Mouse (Mus musculus) kidney, postnatal 0 days (tissue): ENCODE measurements at regions not wholly inside any gene's neighbourhood (a gene's known extent, or its start where the extent isn't known, plus 50 kb on each side); places are given as distances from the start of the nearest gene placed in this dataset.

ENCODE experiments used
- ATAC-seq: fragments of 200-750 bp; cut with Nextera tagmentation; replicated peaks from 2 replicates; pipeline ENCODE4 v1.8.0; 2017; ENCODE audit warnings: low read depth, moderate number of reproducible peaks, moderate TSS enrichment, moderate library complexity; ENCODE audit not compliant: low FRiP score
- DNase-seq: peaks from one replicate; pipeline ENCODE4 v3.0.0-alpha.2; 2016; ENCODE audit warnings: low spot score
- H3K27ac ChIP-seq: fragments of 300-500 bp; sonication (generic); 2 replicates; pipeline ENCODE4 v1.5.1; 2014; ENCODE audit warnings: mild to moderate bottlenecking
- H3K27me3 ChIP-seq: fragments of 300-500 bp; sonication (generic); 2 replicates; pipeline ENCODE4 v1.6.1; 2014; ENCODE audit warnings: low read length, mixed read lengths; ENCODE audit not compliant: insufficient read depth
- H3K36me3 ChIP-seq: fragments of 300-500 bp; sonication (generic); 2 replicates; pipeline ENCODE4 v1.6.1; 2014; ENCODE audit warnings: low read length, mixed read lengths; ENCODE audit not compliant: insufficient read depth
- H3K4me1 ChIP-seq: fragments of 300-500 bp; sonication (generic); replicated peaks from 2 replicates; pipeline ENCODE4 v1.6.1; 2014; ENCODE audit warnings: antibody characterized with exemption, low read length, mixed read lengths; ENCODE audit not compliant: insufficient read depth
- H3K4me2 ChIP-seq: fragments of 300-500 bp; sonication (generic); 2 replicates; pipeline ENCODE4 v1.6.1; 2014; ENCODE audit warnings: mild to moderate bottlenecking, low read length, moderate library complexity, mixed read lengths
- H3K4me3 ChIP-seq: fragments of 300-500 bp; sonication (generic); replicated peaks from 2 replicates; pipeline ENCODE4 v1.5.1; 2014; ENCODE audit warnings: low read depth, low read length
- H3K9ac ChIP-seq: fragments of 300-500 bp; sonication (generic); 2 replicates; pipeline ENCODE4 v1.6.1; 2014; ENCODE audit warnings: low read depth, low read length
- H3K9me3 ChIP-seq: fragments of 300-500 bp; sonication (generic); replicated peaks from 2 replicates; pipeline ENCODE4 v1.6.1; 2016; ENCODE audit warnings: low read length, inconsistent platforms, mixed read lengths
- CTCF ChIP-seq: IDR thresholded peaks from 2 replicates; pipeline ENCODE4 v1.5.1; 2016; ENCODE audit warnings: antibody characterized with exemption, low read depth, mild to moderate bottlenecking, moderate library complexity
- WGBS: fragments of 180-500 bp; shearing (Covaris S2); extraction: QIAGEN DNeasy Blood & Tissue Kit; methylation state at CpG from one replicate; pipeline ENCODE4 v1.1.7; 2014; 5-methylcytosine and 5-hydroxymethylcytosine counted together

DNA sequence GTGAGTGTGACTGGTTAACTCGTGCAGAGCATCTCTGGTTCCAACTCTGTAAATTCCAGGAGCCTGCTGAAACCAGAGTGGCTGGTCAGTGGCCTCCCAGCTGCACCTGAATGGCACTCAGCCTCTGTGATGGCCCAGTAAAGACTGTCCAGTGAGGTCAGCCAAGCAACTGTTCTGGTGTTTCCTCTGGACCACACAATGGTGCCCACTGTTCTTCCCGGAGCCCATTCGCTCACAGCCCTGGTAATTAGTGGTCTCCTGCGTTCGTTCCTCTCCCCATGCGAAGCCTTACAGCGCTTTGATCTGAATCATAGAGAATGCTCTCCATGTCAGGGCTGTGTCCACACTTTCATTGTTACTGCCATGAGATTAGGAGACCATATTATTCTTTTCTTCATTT lies 75.5 kb downstream of the Enkur start:
- no peak overlapping the region for H3K27ac ChIP-seq
- H3K4me3 ChIP-seq: no peak overlapping the region
- ATAC-seq (no peak), DNase-seq (no peak)
- no peak overlapping the region for H3K9ac ChIP-seq
- H3K27me3 ChIP-seq: no peaks in the 10 kb centered on the region
- H3K36me3 ChIP-seq: no peaks in the 10 kb centered on the region
- WGBS: 67% methylated on average over 7 of the region's 7 CpGs
- H3K4me2 ChIP-seq: no peak overlapping the region
- no peak for TF ChIP-seq CTCF
- H3K4me1 ChIP-seq: no peaks in the 10 kb centered on the region
- no peaks in the 10 kb centered on the region for H3K9me3 ChIP-seq

GRCm38 (mm10) chr2:21126531-21126930 lies 78.6 kb downstream of the Enkur start:
- no peak for DNase-seq
- whole genome bisulfite sequencing: 72% methylated on average over 1 of the region's 1 CpGs
- no peaks in the 10 kb centered on the region for H3K4me1 ChIP-seq

DNA sequence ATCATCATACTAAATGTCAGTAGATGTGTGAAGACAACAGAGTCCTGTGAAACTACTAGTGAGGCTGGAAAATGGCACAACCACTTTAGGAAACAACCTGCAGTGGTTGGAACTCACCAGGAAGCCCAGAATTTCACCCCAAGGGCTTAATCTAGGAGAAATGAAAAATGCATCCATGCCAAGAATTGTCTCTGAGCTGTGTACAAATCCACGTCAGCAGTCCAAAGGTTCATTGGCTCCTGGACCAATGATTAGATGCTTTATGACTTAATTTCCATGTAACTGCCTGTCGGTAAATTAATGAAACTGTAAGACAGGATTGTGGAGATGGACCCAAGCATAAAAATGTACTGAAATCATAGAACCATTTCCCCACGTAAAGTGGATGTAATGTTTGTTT lies 82.7 kb downstream of the Enkur start:
- WGBS: 72% methylated on average over 3 of the region's 3 CpGs
- ATAC-seq (no peak), DNase-seq (no peak)
- Histone ChIP-seq H3K36me3 (no peaks in the 10 kb centered on the region), H3K9ac (no peak overlapping the region), H3K27me3 (no peaks in the 10 kb centered on the region), H3K9me3 (no peaks in the 10 kb centered on the region), H3K4me1 (no peaks in the 10 kb centered on the region), H3K4me2 (no peak overlapping the region), H3K27ac (no peak overlapping the region), H3K4me3 (no peak overlapping the region)
- no peak for TF ChIP-seq CTCF

More at GRCm38 (mm10) chr2:21126531-21126930, 78.6 kb downstream of the Enkur start:
- no peak for ATAC-seq
- Histone ChIP-seq H3K27me3 (no peaks in the 10 kb centered on the region), H3K27ac (no peak overlapping the region), H3K9me3 (no peaks in the 10 kb centered on the region), H3K36me3 (no peaks in the 10 kb centered on the region), H3K4me2 (no peak overlapping the region), H3K9ac (no peak overlapping the region), H3K4me3 (no peak overlapping the region)
- TF ChIP-seq CTCF: no peak

- Histone ChIP-seq H3K27me3 (no peaks in the 10 kb centered on the region), H3K4me1 (no peaks in the 10 kb centered on the region), H3K9ac (no peak overlapping the region), H3K36me3 (no peaks in the 10 kb centered on the region), H3K4me3 (no peak overlapping the region), H3K27ac (no peak overlapping the region), H3K9me3 (no peaks in the 10 kb centered on the region), H3K4me2 (no peak overlapping the region)
- WGBS: 63% methylated on average over 1 of the region's 1 CpGs
- DNase-seq (no peak), ATAC-seq (no peak)
- no peak for TF ChIP-seq CTCF
Measured at GRCm38 (mm10) chr2:21121663-21122062, 83.5 kb downstream of the Enkur start.

DNA sequence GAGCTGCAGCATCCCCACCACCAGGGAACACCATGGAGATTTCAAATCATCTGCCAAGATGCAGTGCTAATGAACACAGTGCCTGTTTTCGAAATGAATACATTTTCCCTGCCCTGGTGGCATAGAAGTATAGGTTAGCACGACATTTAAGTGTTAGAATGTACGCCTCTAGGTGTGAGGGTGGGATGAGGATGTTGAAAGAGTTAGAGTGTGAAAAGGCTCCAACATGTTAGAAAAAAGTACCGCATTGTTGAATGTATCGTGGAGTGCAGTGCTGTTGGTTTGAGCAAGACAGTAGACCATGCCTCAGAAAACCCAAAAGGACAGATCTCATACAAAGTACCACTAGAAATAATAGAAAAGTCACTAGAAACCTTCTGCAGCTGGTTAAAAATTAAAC lies 88.3 kb downstream of the Enkur start:
- H3K27me3 ChIP-seq: no peaks in the 10 kb centered on the region
- no peak overlapping the region for H3K9ac ChIP-seq
- no peaks in the 10 kb centered on the region for H3K9me3 ChIP-seq
- no peaks in the 10 kb centered on the region for H3K36me3 ChIP-seq
- ATAC-seq: no peak
- no peaks in the 10 kb centered on the region for H3K4me1 ChIP-seq
- TF ChIP-seq CTCF: no peak
- no peak overlapping the region for H3K4me2 ChIP-seq
- no peak for DNase-seq
- H3K4me3 ChIP-seq: no peak overlapping the region
- 61% methylated on average over 5 of the region's 5 CpGs for WGBS
- no peak overlapping the region for H3K27ac ChIP-seq

- WGBS: 76% methylated on average over 1 of the region's 1 CpGs
Measured at GRCm38 (mm10) chr2:21111527-21111926, 93.6 kb downstream of the Enkur start.

DNA sequence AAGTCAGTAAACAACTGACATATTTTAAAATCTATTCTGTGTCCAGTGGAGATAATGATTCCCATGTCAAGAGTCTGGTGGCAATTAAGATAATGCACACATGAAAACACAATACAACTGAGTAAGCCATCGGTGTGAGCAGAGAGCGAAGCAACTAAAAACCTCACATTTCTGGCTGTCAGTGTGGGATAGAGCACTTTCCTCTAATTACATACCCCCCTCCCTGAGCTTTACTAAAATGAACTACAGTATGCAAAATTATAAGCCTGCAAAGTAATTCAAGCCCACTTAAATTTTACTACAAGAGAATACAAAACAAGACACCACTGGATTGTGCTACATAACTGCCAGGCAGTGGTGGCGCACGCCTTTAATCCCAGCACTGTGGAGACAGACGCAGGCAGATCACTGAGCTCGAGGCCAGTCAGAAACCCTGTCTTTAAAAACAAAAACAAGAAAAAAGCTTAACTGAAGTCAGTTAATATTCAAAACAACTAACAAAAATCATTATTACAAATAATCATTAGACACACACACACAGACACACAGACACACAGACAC lies 104.8 kb downstream of the Enkur start:
- no peak for DNase-seq
- no peak overlapping the region for H3K27ac ChIP-seq
- H3K9me3 ChIP-seq: no peaks in the 10 kb centered on the region
- no peaks in the 10 kb centered on the region for H3K4me1 ChIP-seq
- no peak for TF ChIP-seq CTCF
- 83% methylated on average over 6 of the region's 6 CpGs for WGBS
- H3K9ac ChIP-seq: no peak overlapping the region
- H3K4me2 ChIP-seq: no peak overlapping the region
- no peaks in the 10 kb centered on the region for H3K27me3 ChIP-seq
- no peaks in the 10 kb centered on the region for H3K36me3 ChIP-seq
- no peak overlapping the region for H3K4me3 ChIP-seq
- ATAC-seq: no peak

More at GRCm38 (mm10) chr2:21111527-21111926, 93.6 kb downstream of the Enkur start:
- Histone ChIP-seq H3K27ac (no peak overlapping the region), H3K9me3 (no peaks in the 10 kb centered on the region), H3K4me1 (no peaks in the 10 kb centered on the region), H3K27me3 (no peaks in the 10 kb centered on the region), H3K4me3 (no peak overlapping the region), H3K4me2 (no peak overlapping the region), H3K36me3 (no peaks in the 10 kb centered on the region), H3K9ac (no peak overlapping the region)
- no peak for DNase-seq
- ATAC-seq: no peak
- no peak for TF ChIP-seq CTCF
